Mouse (Mus musculus): ENCODE measurements around the gene Bcl2l1.

- no peak for TF ChIP-seq CTCF (IDR thresholded peaks at IDR 0.05; ENCODE audit: borderline replicate concordance, insufficient read depth, low read length)
- no peak for TF ChIP-seq POLR2A (IDR thresholded peaks at IDR 0.05; ENCODE audit: low read depth, low read length)
These were observed 55.1 kb downstream of the Bcl2l1 start for GRCm38 (mm10) chr2:152776435-152776834.

Measured in embryonic fibroblast, embryonic 13.5 days (primary cell).